Mouse (Mus musculus): ENCODE results near the gene Grtp1. TPM values are rescaled to one million over a fixed set of nuclear protein-coding genes. Genes with fewer than 3 reads are reported as not detected.

Gene Grtp1
- total RNA-seq, 2 experiments from 2014 or later, result 11.5 to 15.0 TPM

Small RNA genes lying within 50 kb of the gene (microRNA-seq; reads per million reads assigned to microRNA genes)
- gene Mir1968, result 69.9 reads per million, percentile 54 among the genes with 10 or more reads in this experiment
- gene Mir7065, result not detected

Other genes with a start within 250 kb of the Grtp1 start
- gene F7, start 174.6 kb downstream of the Grtp1 start, total RNA-seq (2021), result under 1 TPM in 1 of 2 experiments, not detected in 1; 0.11 TPM
- under 1 TPM in 1 of 2 experiments, not detected in 1; 0.21 TPM for gene F10, start 163.3 kb downstream of the Grtp1 start, total RNA-seq (2021)
- not detected for gene Proz, start 139.7 kb downstream of the Grtp1 start, total RNA-seq (2021)
- gene Pcid2, start 95.2 kb downstream of the Grtp1 start, total RNA-seq (2021), result 1 to 10 TPM; 6.9 to 7.3 TPM
- gene Cul4a, start 95.0 kb downstream of the Grtp1 start, total RNA-seq (2021), result 10 to 100 TPM; 67.0 to 69.3 TPM
- gene Lamp1, start 41.5 kb downstream of the Grtp1 start, total RNA-seq (2021), result 100 to 1,000 TPM; 401 to 443 TPM
- gene Adprhl1, start 53.5 kb upstream of the Grtp1 start, total RNA-seq (2021), result 10 to 100 TPM; 59.2 to 95.8 TPM
- gene Dcun1d2, start 87.5 kb upstream of the Grtp1 start, total RNA-seq (2021), result 10 to 100 TPM; 80.3 to 83.8 TPM
- gene Tmco3, start 87.6 kb upstream of the Grtp1 start, total RNA-seq (2021), result 10 to 100 TPM; 13.7 to 14.9 TPM
- 10 to 100 TPM; 45.5 to 54.6 TPM for gene Tfdp1, start 138.1 kb upstream of the Grtp1 start, total RNA-seq (2021)
- not detected for gene Atp4b, start 196.2 kb upstream of the Grtp1 start, total RNA-seq (2021)
- gene Grk1, start 204.5 kb upstream of the Grtp1 start, total RNA-seq (2021), result not detected
- 1 to 10 TPM; 1.3 to 2.8 TPM for gene Tmem255b, start 234.6 kb upstream of the Grtp1 start, total RNA-seq (2021)